Mouse (Mus musculus) G1E (cell line): ENCODE data around the gene Gnb1l.

ENCODE experiments used
- CTCF ChIP-seq: IDR thresholded peaks from 2 replicates; pipeline ENCODE4 v1.5.1; 2012; ENCODE audit warnings: low read depth, low read length, inconsistent platforms, mixed read lengths
- GATA1 ChIP-seq: IDR thresholded peaks from 2 replicates; pipeline ENCODE4 v1.6.1; 2012; ENCODE audit warnings: borderline replicate concordance, low read length, inconsistent platforms, mixed read lengths
- TAL1 ChIP-seq: conservative IDR thresholded peaks from 2 replicates; pipeline ENCODE4 v1.6.1; 2012; ENCODE audit warnings: low read depth, low read length, inconsistent platforms, mixed read lengths

GRCm38 (mm10) chr16:18583673-18584357, 85.3 kb downstream of the Gnb1l start:
- no peak for TF ChIP-seq CTCF
- TF ChIP-seq GATA1 = no peak
- TF ChIP-seq TAL1 = no peak
